Mouse (Mus musculus) liver, embryonic 14.5 days (tissue): Measurements from ENCODE around the gene Dll1. TPM values are rescaled to one million over a fixed set of nuclear protein-coding genes. Genes with fewer than 3 reads are reported as not detected.

Experiments used
- ATAC-seq: fragments of 200-750 bp; cut with Nextera tagmentation; 2 replicates; pipeline ENCODE4 v1.8.0; 2017; ENCODE audit warnings: moderate number of reproducible peaks, mild to moderate bottlenecking, moderate library complexity; ENCODE audit not compliant: insufficient read depth
- DNase-seq, 3 experiments: peaks; one replicate each; pipeline ENCODE4 v3.0.0-alpha.2; 2012 to 2013; ENCODE audit warnings: low read depth in 3 of 3, low spot score in 3 of 3
- H3K27ac ChIP-seq: fragments of 300-500 bp; sonication (generic); 2 replicates; pipeline ENCODE4 v1.5.1; 2014; ENCODE audit warnings: moderate library complexity, mild to moderate bottlenecking, control low read depth, inconsistent platforms
- H3K27me3 ChIP-seq: fragments of 300-500 bp; sonication (generic); 2 replicates; pipeline ENCODE4 v1.6.1; 2014; ENCODE audit warnings: mild to moderate bottlenecking, low read length, moderate library complexity; ENCODE audit not compliant: control insufficient read depth, insufficient read depth
- H3K36me3 ChIP-seq: fragments of 300-500 bp; sonication (generic); replicated peaks from 2 replicates; pipeline ENCODE4 v1.6.1; 2014; ENCODE audit warnings: low read depth; ENCODE audit not compliant: control insufficient read depth, insufficient read depth
- H3K4me1 ChIP-seq, 2 experiments: fragments of 200-500 bp in 1 of 2; fragments of 300-500 bp in 1 of 2; sonication (generic) in 1 of 2; replicated peaks; 2 replicates each; pipeline ENCODE4 v1.6.1; 2012 to 2014; ENCODE audit warnings: antibody characterized with exemption in 1 of 2, inconsistent platforms in 1 of 2, low read length in 1 of 2; ENCODE audit not compliant: control insufficient read depth in 2 of 2, insufficient read depth in 2 of 2
- H3K4me2 ChIP-seq: fragments of 300-500 bp; sonication (generic); 2 replicates; pipeline ENCODE4 v1.6.1; 2014; ENCODE audit warnings: low read depth, mild to moderate bottlenecking, control low read depth, moderate library complexity
- H3K4me3 ChIP-seq, 2 experiments: fragments of 200-500 bp in 1 of 2; fragments of 300-500 bp in 1 of 2; sonication (generic) in 1 of 2; 2 replicates each; pipeline ENCODE4 v1.5.1; 2012 to 2014; ENCODE audit warnings: low read depth in 2 of 2, low read length in 2 of 2, mild to moderate bottlenecking in 2 of 2, control low read depth in 1 of 2, inconsistent platforms in 1 of 2, moderate library complexity in 1 of 2; ENCODE audit not compliant: insufficient read depth in 1 of 2
- H3K9ac ChIP-seq: fragments of 300-500 bp; sonication (generic); replicated peaks from 2 replicates; pipeline ENCODE4 v1.6.1; 2014; ENCODE audit warnings: mild to moderate bottlenecking, control low read depth, moderate library complexity
- H3K9me3 ChIP-seq: fragments of 300-500 bp; sonication (generic); 2 replicates; pipeline ENCODE4 v1.6.1; 2016; ENCODE audit warnings: low read length, mixed read lengths; ENCODE audit not compliant: control insufficient read depth
- CTCF ChIP-seq: IDR thresholded peaks from 2 replicates; pipeline ENCODE4 v1.5.1; 2016; ENCODE audit warnings: antibody characterized with exemption, low read depth, control low read depth
- EP300 ChIP-seq: IDR thresholded peaks from 2 replicates; pipeline ENCODE4 v1.6.1; 2016; ENCODE audit warnings: antibody characterized with exemption, low read depth
- WGBS: fragments of 180-500 bp; shearing (Covaris S2); extraction: QIAGEN DNeasy Blood & Tissue Kit; methylation state at CpG from one replicate; pipeline ENCODE4 v1.1.7; 2014; ENCODE audit not compliant: insufficient replicate concordance; 5-methylcytosine and 5-hydroxymethylcytosine counted together
- polyA plus RNA-seq, 2 experiments: library from polyadenylated mRNA; depleted of rRNA in 1 of 2; stranded (reverse) in 1 of 2; unstranded in 1 of 2; fragments of >200 nt; fragmentation: Nextera tagmentation in 1 of 2; extraction: Ambion mirVana in 1 of 2; gene quantifications; 2 replicates each; pipeline versions ENCODE4 v1.2.1 to v1.2.3; 2012 to 2014

The Dll1 gene
- polyA plus RNA-seq (2012; rRNA removed) (0.74 and 0.78 TPM in 2 replicates), polyA plus RNA-seq (2014; fragmentation: Nextera tagmentation; extraction: Ambion mirVana) (0.77 and 0.93 TPM in 2 replicates)

- ATAC-seq = no peak
- Histone ChIP-seq H3K4me3 (peak within 1 kb of the TSS; percentile 50 to 53), H3K4me2 (peak within 1 kb of the TSS; percentile 62), H3K9ac (no peak within 1 kb of the TSS), H3K27ac (no peak within 1 kb of the TSS), H3K9me3 (no peaks in the 10 kb centered on the region), H3K4me1 (peaks cover 0 to 4% of the 10 kb centered on the region in 2 experiments; a peak in 1 of 4 replicates), H3K36me3 (no peaks in the 10 kb centered on the region), H3K27me3 (peaks cover 84% of the 10 kb centered on the region)
- no peak for TF ChIP-seq CTCF
- DNase-seq = no peak
- whole genome bisulfite sequencing = 1% methylated on average over 36 of the region's 36 CpGs
Observed at GRCm38 (mm10) chr17:15376494-15377181, at the start of gene Dll1. Dll1 (minus strand) TSS chr17:15376872.

GRCm38 (mm10) chr17:15425931-15426330 lies 49.3 kb upstream of the Dll1 start:
- no peak overlapping the region for H3K27ac ChIP-seq
- no peak overlapping the region for H3K4me2 ChIP-seq
- H3K36me3 ChIP-seq = no peaks in the 10 kb centered on the region; the same call in 1 of the 2 replicates
- WGBS = 73% methylated on average over 3 of the region's 3 CpGs
- H3K9me3 ChIP-seq = no peaks in the 10 kb centered on the region
- no peaks in the 10 kb centered on the region for H3K27me3 ChIP-seq
- peaks cover 0 to 5% of the 10 kb centered on the region in 2 experiments; a peak in 2 of 4 replicates for H3K4me1 ChIP-seq
- H3K9ac ChIP-seq = no peak overlapping the region
- no peak for ATAC-seq
- TF ChIP-seq EP300 = no peak
- TF ChIP-seq CTCF = no peak
- no peak overlapping the region for H3K4me3 ChIP-seq
- DNase-seq = no peak

DNA sequence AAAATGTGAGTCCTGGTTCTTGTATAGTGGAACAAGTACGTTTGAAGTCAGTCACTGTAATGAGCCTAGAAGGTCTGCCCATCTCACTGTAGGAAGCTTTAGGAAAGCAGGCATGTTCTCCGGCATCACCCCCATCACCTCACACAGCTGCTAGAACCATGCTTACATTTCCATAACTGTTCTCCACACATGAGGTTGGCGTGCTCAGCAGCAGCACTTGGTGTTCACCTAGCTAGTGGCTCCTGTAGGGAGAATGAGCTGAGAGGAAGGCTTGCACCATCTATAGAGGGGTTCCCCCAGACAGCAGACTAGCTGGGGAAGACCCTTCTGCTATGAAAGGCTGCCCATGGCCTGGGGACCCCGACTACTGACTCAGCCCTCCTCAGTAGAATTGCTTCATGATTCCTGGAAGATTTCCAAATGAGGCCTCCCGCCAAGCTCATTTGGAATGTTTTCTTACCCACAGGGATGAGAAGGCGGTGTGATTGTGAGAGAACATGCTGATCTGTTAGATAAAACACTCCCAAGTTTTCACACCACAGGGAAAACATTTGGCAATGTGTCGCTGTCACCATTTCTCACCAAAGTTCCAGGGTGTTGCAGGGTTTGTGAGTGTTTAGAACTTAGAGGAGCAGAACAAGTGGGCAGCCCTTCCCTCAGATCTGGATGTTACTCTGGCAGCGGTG lies 46.6 kb upstream of the Dll1 start:
- 68% methylated on average over 8 of the region's 8 CpGs for WGBS
- Histone ChIP-seq H3K27me3 (no peaks in the 10 kb centered on the region), H3K9me3 (no peaks in the 10 kb centered on the region), H3K4me1 (no peaks in the 10 kb centered on the region), H3K4me2 (no peak overlapping the region), H3K4me3 (no peak overlapping the region), H3K27ac (no peak overlapping the region), H3K36me3 (no peaks in the 10 kb centered on the region; the same call in 1 of the 2 replicates), H3K9ac (no peak overlapping the region)
- ATAC-seq (no peak), DNase-seq (no peak)
- TF ChIP-seq EP300 (no peak), CTCF (no peak)

DNA sequence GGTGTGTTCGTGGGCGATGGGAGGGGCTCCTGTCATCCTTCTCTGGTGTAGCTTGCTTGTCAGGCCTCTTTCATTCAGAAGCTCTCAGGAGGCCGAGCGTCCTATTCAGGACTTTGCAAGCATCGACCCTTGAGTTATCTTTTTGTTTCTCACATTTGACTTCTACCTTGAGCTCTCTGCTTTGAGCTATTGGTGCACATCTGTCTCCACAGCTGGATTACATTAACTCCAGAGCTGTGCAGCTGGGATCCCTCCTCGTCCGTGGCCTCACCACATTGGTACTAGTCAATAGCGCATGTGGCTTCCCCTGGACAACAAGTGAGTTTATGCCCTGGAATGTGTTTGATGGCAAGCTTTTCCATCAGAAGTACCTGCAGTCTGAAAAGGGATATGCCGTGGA lies 46.0 kb upstream of the Dll1 start:
- WGBS = 76% methylated on average over 9 of the region's 9 CpGs
- no peaks in the 10 kb centered on the region; the same call in 1 of the 2 replicates for H3K36me3 ChIP-seq

DNA sequence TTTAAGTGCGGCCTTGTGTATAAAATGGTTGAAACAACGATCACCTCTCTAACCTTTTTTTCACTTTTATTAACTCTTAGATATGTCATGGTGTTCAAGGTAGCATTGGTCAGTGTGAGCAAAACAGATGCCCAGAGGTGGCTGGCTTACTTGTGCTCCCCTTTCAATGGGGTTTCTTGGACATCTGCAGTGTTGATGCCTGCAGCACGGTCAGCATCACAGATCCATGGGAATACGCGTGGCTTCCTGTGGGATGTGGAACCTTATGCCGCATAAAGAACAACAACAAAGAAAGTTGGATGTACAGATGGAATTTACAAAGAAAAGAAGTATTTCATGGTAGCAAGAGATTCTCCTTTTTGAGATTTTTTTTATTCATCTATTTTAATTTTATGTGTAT lies 44.8 kb upstream of the Dll1 start:
- ATAC-seq (no peak), DNase-seq (no peak)
- H3K4me1 ChIP-seq = no peaks in the 10 kb centered on the region
- H3K4me3 ChIP-seq = no peak overlapping the region
- H3K36me3 ChIP-seq = no peaks in the 10 kb centered on the region; the same call in 1 of the 2 replicates
- no peak overlapping the region for H3K27ac ChIP-seq
- no peak overlapping the region for H3K9ac ChIP-seq
- H3K9me3 ChIP-seq = no peaks in the 10 kb centered on the region
- H3K4me2 ChIP-seq = no peak overlapping the region
- WGBS = 89% methylated on average over 6 of the region's 6 CpGs
- no peaks in the 10 kb centered on the region for H3K27me3 ChIP-seq
- no peak for TF ChIP-seq EP300
- no peak for TF ChIP-seq CTCF

More for the DNA sequence above, 46.0 kb upstream of the Dll1 start:
- no peak overlapping the region for H3K9ac ChIP-seq
- no peak overlapping the region for H3K4me3 ChIP-seq
- no peaks in the 10 kb centered on the region for H3K27me3 ChIP-seq
- H3K27ac ChIP-seq = no peak overlapping the region
- ATAC-seq (no peak), DNase-seq (no peak)
- no peak overlapping the region for H3K4me2 ChIP-seq
- TF ChIP-seq EP300 (no peak), CTCF (no peak)
- no peaks in the 10 kb centered on the region for H3K4me1 ChIP-seq
- H3K9me3 ChIP-seq = no peaks in the 10 kb centered on the region
